Mouse (Mus musculus) urinary bladder, adult 2 months (tissue): ENCODE measurements around the gene Cav1. TPM values are rescaled to one million over a fixed set of nuclear protein-coding genes. Genes with fewer than 3 reads are reported as not detected.

ENCODE experiments used
- DNase-seq: peaks from one replicate; pipeline ENCODE4 v3.0.0; 2022; ENCODE audit warnings: low spot score
- polyA plus RNA-seq: library from polyadenylated mRNA; depleted of rRNA; stranded (reverse); fragments of >200 nt; gene quantifications from 2 replicates; pipeline ENCODE4 v1.2.3, GENCODE M21; 2012; rRNA removed

Cav1 gene
- 673 and 863 TPM in 2 replicates for polyA plus RNA-seq

DNA sequence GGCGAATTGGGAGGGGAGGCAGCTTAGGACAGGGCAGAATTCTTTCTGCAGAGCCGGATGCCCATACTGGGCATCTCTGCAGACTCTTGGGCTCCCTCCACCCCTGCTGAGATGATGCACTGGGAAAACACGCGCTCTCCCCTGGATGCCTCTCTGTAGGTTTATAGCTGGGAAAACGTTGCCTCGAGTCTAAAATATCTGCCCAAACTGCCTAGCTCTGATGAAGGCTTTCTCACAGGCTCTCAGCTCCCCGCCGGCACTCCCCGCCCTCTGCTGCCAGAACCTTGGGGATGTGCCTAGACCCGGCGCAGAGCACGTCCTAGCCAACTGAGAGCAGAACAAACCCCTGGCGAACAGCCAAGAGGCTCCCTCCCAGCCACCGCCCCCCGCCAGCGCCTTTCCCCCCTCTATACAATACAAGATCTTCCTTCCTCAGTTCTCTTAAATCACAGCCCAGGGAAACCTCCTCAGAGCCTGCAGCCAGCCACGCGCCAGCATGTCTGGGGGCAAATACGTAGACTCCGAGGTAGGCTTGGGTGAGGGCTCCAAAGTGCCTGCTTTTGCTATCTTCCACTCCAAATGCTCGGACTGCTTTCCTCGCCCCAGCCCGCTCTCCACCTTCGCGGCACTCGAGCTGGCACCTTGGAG is at the start of gene Cav1:
TSS of gene Cav1 (plus strand) at position 382 of the 648 bp plus-strand sequence.
- peak; percentile 64 for DNase-seq

DNA sequence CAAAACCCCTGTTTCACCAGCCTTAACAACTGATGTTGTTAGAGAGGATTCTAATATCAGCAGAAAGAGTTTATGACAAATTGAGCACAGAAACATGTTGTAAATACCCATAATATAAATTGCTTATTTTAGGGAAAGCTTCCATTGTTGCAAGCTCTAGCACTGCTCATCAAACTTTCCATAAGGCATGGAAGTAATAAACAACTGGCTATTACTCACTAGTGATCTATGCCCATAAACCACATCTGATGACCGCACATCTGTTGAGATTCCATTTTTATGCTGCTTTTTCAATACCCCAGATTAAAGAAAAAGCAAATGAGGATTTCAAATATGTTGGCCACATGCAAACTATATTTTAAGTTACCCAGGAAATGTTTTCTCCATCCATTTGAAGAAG is 48.0 kb upstream of the Cav1 start:
- no peak for DNase-seq

DNA sequence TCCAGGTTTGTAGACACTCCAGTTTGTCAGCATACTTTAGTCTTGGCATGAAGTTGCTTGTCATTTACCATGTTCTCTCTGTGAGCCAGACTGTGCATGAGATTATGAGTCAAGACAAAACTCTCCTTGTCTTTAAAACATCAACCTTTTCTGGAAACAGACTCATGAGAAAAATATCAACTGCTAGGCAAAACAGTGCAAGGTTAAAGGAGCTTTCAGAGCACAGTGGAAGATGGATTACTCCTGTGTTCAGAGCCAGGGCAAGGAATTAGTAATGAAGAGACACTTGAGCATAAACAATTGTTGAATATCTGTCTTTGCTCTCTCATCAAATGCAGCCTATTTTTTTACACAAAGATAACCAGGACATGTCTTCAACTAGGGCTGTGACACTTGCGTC is 47.2 kb upstream of the Cav1 start:
- no peak for DNase-seq

DNA sequence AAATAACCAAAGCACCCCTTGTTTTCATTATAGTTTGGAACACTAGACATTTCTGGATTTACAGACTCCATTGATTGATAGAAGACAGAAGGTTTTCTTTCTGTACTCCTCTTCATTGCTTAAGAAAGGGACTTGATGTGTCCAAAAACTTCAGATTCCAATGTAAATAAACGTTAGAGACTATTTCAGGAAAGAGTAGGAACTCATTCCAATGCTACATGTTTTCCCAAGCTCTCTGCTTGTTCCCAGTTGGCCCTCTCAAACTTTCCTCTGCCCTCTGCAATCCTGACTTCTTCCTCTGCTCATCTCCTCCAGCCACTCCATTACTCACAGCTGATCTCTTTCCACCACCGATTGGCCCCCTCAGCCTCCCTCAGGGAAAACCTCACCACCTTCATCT is 43.3 kb upstream of the Cav1 start:
- DNase-seq = no peak

DNA sequence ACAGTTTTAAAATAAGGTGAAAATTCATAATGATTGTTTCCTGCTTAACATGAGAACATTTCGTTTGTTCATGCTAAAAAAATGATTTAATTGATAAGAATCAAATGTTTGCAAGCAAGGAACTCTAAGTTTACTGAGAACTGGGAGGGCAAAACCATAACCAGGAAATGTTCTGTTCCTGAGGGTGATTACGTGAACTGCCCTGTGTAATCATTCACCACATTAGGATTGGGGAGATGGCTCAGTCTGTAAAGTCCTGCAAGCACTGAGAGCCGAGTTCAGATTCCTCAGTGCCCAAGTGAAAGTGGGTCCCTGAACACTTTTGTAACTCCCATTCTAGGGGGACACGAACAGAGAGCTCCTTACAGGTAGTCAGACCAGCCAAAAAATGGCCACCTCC is 41.1 kb upstream of the Cav1 start:
- DNase-seq = no peak

DNA sequence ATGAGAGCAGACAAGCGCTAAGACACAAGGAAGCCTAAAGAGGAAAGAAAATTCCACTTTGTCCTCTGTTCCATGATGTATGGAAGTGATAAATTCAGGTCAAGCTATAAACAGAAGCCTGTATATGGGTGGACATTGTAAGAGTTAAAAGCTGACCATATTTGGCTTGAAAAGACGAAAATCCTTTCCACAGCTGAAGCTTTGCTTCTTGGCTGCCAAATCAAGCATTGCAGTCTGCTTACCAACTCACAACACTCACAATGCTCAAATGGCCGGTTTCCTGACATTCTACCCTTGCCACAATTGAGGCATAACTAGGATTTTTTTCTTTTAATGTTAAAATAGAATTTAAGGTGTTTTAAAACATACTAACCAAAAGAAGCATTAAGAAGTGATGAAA is 39.7 kb upstream of the Cav1 start:
- no peak for DNase-seq

DNA sequence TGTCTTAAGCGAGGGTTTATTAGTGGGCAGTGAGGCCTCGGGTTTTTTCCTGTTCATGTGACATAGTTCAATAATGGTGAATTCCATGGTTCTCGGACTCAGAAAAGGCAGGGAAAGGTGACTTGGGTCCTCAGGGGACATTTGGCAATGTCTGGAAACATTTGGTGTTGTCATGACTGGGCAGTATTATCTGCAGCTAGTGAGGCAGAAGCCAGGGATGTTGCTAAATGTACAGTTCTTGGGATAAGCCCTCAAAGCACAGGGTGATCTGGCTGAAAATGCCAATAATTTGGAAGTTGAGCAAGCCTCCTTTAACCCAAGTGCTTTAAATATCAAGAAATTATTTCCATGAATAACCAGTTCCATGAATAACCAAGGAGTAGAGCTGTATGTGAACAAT is 27.8 kb upstream of the Cav1 start:
- no peak for DNase-seq

DNA sequence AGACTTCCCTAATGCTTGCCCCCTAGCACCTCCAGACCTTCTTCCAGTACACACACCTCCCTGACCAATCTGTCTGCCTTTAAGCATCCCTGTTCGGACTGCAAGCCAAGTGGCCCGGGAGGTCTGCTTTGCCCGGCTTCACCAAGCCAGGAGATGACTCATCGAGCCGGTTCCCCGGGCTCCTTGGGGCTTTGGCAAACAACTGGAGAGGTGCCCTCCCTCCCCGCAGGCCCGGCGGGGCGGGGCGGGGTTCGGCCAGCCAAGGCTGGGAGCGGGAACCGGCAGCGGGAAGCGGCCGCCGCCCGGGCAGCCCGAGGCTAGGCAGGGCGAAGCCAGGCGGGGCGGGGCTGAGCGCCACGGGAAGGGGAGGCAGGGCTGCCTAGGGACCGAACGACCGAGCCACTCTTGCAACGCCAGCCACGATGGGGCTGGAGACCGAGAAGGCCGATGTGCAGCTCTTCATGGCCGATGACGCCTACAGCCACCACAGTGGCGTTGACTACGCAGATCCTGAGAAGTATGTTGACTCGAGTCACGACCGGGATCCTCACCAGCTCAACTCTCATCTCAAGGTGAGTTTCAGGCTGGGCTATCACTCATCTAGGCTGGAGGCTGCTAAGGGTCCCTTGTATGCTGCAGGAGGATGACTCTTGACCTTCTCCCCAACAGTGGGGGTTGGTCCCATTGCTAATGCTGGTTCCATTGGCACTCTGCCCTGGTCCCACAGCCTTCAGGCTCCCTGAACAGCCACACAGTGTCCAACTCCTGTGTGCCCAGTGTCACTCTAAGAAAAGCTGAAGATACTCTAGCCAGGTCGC is 25.0 kb upstream of the Cav1 start, which contains the start of gene Cav2:
TSS of gene Cav2 (plus strand) at position 247 of the 818 bp plus-strand sequence.
- DNase-seq = peak; percentile 92

DNA sequence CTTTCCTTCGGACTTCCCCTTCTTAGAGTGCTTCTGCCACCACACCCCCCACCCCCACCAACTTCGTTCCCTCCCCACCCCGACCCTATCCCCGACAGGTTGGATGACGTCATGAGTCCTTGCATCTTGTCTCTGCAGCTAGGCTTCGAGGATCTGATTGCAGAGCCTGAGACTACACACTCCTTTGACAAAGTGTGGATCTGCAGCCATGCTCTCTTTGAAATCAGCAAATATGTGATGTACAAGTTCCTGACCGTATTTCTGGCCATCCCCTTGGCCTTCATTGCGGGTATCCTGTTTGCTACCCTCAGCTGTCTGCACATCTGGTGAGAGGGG is 24.4 kb upstream of the Cav1 start:
- no peak for DNase-seq

DNA sequence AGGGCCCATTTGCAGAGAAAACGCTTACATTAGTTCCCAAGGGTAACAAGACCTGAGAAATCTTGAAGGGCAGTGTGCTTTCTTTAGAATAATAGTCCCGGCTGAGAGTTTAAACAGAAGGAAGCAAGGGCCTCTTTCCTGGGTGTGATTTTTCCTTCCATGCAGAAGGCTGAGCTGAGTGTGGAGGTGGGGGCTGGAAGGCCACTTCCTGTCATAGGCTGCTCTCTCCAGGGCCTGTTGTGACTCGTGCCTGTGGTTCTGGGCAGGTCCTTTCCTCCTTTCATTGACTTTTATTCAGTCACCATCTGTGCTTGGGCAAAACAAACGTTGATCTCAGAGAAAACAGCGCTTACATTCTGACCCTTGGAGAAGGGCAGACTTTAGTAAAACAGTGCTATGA is 24.0 kb upstream of the Cav1 start:
- DNase-seq = peak; percentile 32

DNA sequence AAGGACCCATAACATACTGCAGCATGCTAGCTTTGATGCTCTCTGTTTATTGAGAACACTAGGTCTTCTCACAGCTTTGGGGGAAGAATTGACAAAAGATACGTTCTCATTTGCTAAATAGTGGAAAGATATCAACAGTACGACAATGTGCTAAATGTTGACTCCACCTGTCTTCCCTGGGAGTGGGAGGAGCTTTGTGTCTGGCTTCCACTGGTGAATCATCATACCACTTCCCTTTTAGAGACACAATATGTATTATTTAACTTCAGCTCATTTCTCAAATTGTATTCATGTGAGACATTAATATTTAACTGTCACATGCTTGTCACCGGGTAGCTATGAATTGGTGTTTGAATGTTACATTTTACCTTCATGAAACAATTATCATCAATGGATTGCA is 22.3 kb upstream of the Cav1 start:
- no peak for DNase-seq

DNA sequence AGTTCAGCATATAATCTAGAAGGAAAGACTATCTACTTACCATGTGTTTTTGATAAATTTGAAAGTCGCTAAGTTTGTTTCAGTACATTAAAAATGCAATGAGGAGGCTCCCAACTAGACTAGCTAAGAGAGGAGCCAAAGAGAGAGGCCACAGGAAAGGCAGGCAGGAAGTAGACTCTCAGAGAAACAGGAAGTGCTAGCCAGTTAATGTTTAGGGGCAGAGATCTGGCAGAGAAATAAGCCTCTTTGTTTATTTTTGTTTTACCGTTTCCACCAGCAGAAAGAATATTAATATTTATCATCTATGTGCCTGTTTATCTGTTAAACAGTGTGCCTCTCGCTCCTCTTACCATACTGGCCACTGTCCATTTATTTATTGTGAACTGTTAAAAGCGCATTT is 19.8 kb upstream of the Cav1 start:
- no peak for DNase-seq

DNA sequence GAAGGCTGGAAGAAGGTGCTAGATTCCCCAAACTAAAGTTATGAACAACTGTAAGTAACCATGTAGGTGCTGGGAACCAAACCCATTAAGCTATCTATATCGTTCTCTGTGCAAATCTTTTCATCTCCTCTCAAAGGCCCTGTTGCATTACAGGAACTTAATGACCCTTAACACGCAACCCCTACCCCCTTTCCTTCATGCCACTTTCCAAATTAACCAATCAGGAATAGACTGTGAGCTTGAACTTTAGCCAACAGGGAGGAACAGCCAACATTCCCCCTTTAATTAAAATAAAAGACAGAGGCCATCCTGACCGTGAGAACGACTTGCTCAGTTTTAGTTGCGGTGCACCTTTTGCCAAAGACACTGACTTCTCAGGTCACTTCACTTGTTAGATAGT is 11.0 kb upstream of the Cav1 start:
- no peak for DNase-seq

DNA sequence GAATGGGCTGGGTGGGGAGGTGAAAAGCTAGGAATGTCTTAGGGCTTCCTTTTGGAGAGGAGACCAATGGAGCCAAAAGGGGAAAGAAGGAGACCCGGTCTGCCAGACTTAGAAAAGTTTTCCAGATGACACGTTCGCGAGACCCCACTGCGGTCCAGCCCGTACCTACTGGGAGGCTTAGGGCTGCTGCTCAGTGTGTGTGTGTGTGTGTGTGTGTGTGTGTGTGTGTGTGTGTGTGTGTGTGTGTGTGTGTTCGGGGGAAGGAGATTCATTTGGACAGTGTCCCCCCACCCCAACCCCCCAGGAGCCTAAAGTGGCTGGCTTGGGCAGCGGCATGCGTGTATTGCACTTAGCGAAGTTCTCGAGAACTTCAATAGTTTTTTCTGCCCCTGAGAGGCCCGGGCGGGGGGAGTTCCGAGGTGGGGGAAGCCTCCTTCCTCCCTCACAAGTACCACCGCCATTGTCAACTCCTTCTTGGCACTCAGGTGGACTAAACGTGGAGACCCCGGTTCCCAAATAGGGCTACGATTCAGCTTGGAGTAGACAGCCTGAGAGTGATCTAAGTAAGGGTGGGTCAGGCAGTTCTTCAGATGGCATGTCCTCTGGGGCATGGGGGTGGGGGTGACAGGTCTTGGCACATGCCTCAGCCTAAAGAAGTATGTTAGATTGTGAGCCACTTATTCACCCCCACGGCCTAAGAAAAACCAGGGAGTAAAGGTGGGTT is 629 bp downstream of the Cav1 start:
- DNase-seq = peak; percentile 35

DNA sequence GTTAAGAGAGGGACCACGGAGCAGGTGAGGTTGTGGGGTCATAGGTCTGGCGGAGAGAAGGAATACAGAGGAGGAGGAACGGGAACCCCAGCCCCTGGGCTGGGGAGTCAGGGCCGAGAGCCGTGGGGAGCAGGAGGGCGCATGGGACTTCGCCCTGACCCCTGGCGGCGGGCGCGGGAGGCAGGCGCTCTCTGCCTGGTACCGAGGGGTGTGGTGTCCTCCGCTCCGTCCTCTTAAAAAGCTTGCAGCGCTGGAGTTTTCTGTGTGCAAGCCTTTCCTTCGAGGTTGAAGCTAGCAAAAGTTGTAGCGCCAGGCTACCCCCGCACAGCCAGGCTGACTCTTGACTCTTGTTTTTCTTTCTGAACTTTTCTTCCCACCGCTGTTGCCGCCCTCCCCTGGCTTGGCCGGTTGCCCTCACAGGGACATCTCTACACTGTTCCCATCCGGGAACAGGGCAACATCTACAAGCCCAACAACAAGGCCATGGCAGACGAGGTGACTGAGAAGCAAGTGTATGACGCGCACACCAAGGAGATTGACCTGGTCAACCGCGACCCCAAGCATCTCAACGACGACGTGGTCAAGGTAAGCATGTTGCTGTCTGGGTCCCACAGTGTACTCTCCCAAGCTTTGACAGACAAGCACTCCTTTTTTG is 1.5 kb downstream of the Cav1 start:
- peak; percentile 74 for DNase-seq

DNA sequence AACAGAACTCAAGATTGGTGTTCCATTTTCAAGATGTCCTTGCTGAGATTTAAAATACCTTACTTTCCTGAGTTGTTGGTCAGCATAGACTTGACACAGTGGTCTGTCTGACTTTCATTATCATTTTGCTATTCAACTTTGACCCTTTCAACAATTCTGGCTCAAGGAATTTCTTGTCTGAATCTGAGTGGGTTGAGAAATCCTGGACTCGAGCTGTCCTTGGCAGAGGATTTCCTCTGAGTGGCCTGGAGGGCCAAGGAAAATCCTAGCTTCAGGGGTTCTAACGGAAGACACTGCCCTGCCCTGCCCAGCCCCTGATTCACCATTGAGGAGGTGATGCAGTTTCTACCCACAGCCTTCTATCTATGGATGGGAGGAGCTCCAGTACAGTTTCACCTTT is 2.5 kb downstream of the Cav1 start:
- no peak for DNase-seq

DNA sequence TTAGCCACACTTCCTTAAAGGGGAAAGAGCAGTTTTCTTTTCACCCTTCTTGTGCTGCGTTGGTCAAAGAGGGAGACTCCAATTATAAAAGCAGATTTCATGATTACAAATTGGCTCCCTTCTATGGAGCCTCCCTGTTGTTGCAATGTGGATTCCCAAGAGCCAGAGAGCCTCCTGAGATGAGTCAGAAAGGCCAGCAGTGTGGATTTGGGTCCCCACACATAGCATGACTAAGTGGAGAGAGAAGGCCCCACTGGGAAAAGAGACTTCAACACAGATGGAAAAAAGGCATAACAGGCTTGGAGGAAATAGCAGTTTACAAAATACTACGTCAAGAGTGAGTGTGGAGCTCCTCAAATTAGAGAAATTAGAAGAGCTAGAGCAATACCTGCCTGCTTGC is 3.1 kb downstream of the Cav1 start:
- no peak for DNase-seq

DNA sequence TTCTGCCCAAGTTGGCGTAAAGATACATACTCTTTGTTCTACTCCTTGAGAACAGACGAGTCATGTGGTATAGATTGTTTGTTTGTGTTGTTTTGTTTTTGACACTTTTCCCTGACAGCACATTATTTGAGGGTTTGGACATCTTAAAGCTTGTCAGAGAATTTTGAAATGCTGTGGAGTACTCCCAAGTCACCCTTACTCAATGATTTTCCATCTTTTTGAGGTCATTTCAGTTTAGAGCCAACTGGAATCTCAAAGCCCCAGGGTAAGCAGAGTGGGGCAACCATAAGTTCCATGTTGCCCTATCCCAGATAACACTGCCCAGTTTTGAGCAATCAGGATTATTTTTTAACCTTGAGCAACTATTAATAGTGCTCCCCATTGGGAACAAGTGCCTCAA is 8.1 kb downstream of the Cav1 start:
- no peak for DNase-seq

DNA sequence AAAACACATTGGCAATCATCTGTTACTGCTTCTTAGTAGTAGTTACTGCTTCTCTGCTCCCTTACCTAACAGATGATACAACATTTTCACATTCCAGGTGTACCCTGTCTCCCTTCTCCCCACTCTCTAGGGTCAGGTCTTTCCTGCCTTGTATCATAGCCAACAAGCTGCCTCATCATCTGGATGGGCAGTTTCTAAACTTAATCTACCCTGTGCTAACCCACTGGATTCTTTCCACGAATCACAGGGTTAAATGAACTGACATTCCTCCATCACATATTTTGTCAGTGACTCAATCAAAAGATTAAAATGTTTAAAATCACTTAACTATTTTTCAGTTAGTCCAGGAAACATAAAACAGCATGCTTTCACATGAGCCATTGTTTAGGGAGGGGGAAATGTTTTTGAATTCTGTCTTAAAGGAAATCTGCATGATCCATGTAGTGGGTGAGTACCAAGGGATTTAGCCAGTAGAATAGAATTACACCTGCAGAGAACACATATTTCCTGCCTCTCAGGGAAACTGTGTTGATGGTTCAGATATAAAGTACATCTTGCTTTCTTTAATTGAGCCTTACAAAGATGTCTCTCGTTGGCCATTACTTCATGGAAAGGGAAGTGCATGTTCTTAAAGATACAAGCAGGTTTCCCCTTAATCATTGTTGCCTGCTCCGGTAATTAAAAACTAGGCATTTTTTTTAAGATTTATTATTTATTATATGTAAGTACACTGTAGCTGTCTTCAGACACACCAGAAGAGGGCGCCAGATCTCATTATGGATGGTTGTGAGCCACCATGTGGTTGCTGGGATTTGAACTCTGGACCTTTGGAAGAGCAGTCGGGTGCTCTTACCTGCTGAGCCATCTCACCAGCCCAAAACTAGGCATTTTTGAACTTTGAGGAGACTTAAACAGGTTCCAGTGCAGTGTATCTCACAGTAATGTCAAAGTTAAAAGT is 8.8 kb downstream of the Cav1 start:
- no peak for DNase-seq

DNA sequence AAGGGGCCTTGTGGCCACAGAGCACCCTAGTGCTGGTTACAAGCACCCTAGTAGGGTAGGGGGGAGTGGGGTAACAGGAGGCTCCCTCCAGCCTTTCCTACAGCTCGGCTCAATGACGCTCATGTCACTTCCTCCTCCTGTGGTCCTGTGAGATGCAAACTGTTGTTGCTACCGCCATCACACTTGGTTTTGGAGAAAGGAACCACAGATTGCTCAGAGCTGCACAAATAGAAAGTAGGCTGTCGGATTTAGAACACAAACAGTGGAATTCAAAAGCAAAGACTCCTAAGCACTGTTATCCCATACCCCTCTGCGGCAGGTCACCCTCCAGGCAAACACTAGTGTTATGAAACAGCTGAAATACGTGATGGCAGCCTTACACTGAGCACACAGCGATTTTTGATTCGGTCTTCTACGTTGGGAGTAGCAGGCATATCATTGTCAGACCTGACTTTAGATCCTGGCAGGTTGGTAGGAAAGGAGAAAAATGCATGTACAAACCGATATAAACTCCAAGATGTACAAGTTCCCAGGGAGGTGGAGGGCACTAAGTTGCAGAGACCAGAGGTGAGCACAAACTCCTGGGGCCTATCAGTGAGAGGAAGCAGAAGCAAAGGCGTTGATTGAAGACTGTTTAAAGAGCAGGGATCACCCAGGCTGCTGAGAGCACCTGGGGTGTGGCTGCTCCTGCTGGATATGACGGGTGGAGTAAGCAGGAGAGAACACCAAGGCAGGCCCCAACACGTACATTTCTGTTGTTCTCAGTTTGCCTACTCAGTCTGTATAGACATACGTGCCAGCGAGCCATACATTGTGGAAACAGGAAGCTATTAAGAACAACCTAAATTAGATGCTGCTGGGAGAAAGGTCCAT is 10.4 kb downstream of the Cav1 start:
- no peak for DNase-seq
